Mouse (Mus musculus) retina, adult 2 months (tissue): Measurements from ENCODE around the gene Ddx23.

Source experiments
- DNase-seq: peaks from one replicate; pipeline ENCODE4 v3.0.0-alpha.2; 2012; ENCODE audit warnings: low read depth, low spot score

The Ddx23 gene

DNA sequence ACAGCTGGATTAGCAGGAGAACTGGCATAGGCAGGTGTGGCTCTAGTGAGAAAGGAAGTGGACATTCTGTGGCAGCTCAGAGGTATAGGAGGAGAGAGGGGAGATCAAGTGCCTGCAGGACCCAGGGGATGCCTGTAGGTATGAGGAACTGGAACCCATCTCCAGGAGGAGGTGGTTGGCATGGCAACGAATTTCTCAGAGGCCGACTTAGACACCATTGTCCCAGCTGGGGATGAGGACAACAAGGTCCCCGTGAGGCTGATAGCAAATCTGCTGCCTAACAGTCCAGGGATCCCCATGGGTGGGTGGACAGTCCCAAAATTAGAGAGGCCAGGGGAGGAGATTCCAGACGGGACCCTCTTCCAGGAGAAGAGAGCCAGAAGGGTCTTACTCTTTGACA, 29.8 kb downstream of the Ddx23 start:
- DNase-seq = no peak

DNA sequence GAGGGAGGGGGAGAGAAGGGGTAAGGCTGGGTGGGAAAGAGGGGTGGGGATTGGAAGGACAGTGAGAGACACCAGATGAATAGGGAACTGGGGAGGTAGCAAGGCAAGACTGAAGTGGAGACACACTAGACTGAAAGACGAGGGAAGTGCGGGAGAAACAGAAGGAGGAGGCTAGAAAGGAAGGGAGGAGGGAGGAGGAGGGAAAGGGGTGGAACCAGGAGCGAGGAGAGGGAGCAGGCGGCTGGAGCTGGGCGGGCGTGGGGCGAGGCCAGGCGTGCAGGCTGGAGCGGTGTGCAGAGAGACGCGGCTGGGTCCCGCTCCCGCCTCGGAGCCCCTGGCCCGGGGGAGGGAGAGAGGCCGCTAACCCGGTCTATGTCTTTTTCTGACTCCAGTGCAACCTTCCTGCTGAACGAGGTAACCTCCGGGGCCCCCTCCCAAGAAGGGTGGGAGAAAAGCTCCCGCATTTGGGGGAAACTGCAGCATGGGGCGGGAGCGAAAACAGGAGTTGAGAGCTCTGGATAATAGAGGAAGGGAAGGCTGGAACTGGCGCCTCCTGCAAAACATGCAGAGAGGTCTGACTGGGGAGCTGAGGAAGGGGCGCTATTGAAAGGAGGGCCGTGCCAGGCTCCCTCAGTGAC, 30.5 kb downstream of the Ddx23 start:
- DNase-seq = no peak

DNA sequence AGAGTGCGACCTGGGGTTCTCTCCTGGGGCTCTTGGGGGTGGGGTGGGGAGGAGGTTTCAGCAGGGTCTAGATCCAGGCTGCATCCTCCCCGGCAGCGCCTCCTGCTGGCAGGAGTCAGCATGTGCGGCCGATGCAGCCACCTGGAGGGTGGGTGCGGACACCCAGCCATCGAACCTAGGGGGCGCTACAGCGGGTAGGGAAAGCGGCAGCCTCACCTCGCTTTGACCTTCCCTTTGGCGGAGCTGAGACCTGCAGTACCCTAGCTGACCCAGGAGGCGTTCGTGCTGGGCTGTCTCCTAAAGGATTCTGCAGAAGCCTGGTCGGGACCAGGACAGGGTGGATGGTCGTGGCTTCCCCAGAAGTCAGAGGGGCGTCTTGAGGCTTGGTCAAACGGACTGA, 31.2 kb downstream of the Ddx23 start:
- no peak for DNase-seq

DNA sequence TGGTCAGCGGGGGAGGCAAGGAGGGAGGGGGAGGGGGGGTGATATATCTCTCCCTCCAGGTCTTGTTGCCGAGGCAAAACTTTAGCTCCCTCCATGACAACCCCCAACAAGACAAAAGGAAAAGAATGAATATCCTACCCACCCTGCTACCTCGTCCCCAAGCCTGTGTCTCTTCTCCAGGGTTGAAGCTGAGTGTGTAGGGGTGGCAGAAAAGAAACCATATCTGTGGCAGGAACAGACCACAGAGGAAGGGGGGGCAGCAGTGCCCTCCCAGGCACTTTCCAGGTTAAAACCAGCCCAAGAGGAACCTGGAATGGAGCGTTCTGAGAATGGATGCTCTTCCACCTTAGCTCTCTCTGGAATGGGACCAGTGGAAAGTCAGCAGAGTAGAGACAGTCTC, 32.2 kb downstream of the Ddx23 start, which contains the start of gene Cacnb3:
Cacnb3 (plus strand) TSS at position 301 of the 400 bp plus-strand sequence.
- no peak for DNase-seq

DNA sequence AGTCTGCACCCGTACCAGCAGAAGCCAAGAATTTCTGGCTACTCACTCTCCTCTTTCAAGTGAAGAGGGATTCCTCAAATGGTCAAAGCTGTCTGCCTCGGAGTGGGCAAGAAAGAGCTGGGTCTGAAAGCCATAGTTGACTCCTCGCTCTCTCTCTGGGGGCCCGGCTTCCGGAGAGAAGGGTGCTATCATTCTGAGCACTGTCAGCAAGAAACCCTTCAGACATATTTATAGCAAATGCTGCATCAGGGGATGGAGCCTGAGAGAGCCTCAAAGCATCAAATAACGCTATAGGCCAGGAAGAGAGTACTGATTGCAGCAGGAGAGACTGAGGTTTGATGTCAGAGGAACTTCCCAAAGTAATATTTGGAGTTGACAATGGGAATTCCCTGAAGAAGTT, 33.2 kb downstream of the Ddx23 start:
- no peak for DNase-seq

DNA sequence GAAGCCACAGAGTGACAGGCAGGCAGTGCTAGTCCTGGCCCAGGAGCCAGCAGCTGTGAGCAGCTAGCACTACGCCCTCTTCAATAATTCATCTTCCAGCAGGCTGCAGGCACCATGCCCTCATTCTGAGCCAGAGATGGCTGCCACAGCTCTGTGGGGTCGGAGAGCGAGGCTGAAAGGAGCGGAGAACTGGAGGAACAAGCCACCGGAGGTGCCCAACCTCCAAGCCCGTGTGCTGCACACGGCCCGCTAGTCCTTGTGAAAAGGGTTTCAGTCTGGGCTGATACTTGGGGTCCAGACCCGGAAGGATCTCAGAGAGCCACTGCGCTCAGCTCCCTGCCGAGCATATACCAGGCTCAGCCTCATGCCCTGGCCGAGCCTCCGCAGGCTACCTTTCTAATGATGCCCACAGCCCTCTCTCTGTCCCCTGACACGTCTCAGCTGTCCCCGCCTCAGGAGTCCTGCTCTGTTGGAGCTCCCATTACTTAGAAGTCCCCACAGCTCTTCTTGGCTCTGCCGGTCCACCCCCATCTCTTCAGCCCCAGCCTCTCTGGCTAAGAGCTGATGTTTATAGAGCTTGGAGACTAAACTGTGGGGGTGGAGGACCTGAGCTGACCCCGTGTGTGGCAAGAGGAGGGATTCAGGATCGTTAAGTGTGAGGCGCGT, 34.0 kb downstream of the Ddx23 start:
- DNase-seq = no peak

DNA sequence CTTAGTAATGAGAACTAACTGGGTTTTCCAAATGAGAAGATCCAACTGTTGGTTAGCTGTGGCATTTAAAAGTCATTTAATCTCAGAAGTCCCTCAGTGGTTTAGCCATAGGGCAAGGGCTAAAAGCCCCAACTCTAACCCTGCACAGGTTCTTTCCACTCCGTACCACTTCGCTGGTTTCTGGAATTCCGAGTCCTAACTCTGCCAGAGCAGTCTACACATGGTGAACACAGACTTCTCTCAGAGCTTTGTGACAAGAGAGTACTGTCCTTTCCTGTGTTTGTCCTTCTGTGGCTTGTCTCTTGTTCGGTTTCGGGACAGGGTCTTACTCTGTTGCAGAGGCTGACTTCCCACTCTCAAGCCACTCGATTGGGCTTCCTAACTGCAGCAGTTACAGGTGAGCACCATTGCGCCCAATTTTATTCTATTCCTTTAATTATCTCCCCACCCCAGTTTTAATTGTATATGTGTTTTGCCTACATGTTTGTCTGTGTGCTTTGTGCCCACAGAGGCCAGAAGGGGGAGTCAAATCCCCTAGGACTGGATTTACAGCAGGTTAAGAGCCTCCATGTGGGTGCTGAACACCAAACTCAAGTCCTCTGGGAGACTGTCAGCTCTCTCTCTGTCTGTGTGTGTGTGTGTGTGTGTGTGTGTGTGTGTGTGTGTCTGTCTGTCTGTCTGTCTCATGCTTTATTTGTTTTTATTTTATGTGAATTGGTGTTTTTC, 36.0 kb downstream of the Ddx23 start:
- no peak for DNase-seq

DNA sequence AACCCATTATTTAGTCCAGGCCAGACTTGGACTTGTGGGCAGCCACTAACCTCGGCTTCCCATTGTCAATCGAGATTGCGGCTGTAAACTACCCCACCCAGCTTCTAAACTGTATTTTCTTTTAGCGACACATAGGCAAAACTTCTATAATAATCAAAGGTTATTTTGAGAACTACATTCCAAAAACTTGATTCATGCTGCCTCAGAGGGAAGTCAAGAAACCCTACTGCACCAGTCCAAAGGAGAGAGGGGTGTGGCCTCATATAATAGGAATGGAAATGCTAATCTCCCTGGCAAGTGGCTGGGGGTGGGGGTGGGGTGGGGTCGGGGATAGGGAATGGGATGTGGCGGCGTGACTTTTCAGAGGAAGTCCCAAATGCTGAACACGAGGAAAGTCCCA, 36.6 kb downstream of the Ddx23 start:
- DNase-seq = no peak

DNA sequence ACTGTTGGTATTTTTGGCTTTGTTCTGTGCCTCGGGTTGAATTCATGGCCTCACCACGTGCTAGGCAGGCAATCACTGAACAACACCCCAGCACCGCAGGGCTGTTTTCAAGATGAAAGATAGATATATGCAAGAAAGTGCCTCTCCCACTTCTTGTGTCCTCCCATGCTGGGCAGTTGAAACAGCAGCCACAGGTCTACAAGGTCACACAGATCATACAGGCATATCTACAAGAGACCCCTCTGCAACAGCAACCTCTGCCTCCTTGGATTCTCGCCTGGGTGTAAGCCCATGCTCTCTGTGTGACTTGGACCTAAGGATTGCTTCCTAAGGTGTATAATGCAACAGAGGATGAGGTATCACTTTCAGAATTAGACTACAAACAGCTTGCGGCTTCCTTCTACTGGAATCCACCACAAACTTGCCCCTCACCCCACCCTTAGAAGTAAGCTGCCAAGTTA, 39.3 kb downstream of the Ddx23 start:
- no peak for DNase-seq

DNA sequence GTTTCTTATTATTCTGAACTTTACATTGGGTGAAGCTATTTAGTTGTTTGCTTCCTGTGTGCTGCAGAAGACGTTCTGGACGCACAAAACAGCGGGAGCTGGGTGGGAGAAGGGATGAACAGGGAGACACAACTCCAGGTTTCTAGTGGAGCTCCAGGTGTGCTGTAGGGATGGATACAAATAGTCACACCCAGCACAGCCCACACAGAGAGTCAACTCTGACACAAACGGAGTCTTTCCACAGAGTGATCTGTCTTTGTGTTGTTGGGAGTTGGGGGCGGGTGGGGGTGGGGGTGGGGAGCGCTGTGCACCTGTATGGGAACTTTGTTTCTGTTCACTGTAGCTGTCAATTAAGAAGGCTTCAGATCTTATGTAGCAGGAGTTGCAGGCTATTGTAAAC, 40.0 kb downstream of the Ddx23 start:
- no peak for DNase-seq

DNA sequence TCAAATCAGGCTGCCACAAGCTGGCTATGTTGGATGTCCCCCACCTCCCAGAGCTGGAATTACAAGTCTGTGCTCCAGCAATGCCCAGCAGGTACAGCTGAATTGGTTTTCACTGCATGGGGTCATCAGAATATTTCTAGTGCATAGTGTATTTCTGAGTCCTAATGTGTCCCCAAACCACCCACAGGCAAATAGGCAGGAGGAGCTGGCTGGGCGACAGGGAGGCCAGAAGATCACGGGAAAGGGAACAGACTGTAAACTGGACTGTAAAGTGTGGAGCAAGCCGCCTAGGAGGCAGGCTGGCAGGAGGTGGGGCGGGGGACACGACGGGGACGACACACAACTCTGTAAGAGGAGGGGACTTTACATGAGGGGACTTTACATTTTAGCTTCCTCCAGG, 40.5 kb downstream of the Ddx23 start:
- DNase-seq = no peak

DNA sequence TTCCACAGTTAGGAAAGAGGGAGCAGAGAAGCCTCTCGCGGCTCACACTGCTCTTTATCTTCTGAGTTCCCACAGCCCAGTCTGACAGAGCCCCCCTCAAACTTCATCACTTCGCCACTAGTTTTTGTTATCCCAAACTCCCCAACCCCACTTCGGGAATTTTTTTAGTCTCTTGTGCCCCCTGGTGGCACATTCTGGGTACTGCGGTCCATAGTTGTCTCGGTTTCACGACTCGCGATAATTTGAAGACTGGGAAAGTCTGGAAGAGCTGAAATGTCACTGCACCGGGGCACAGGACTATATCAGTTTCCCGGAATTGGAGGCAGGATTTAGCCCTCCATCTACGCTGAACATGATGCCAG, 45.5 kb downstream of the Ddx23 start:
- DNase-seq = peak; percentile 64

DNA sequence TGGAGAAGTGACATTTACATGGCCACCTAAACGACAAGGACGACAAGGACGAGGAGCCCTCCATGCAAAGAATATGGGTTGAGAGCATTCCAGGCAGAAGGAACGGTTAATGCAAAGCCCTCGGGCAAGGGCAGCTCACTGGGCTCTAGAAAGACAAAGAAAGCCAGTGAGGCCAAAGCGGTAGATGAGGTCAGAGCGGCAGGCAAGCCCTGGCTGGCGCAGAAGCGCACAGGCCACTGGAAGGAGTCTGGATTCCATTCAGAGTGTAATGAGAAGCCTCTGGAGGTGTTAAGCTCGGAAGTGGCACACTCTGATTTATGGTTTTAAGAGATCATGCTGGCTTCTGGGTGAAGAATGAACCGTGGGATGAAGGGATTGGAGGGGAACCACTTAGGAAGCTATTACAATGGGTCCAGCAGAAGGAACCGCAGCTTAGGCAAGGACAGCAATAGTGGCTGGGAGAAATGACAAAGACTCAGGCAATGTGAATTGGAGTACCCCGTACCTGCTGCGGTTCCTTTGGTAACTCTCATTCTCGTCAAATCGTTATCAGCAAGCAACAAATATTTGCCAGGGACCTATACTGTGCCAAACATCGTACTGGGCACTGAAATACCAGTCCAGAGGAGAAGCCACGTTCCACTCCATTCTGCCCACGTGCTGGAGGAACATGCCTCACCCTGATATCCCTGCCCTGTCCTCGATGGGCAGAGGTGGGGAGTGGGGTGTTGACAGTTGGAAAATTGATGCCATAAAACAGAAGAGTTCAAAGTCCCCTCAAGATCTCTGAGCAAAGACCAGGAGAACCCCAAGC, 46.1 kb downstream of the Ddx23 start:
- DNase-seq = no peak

DNA sequence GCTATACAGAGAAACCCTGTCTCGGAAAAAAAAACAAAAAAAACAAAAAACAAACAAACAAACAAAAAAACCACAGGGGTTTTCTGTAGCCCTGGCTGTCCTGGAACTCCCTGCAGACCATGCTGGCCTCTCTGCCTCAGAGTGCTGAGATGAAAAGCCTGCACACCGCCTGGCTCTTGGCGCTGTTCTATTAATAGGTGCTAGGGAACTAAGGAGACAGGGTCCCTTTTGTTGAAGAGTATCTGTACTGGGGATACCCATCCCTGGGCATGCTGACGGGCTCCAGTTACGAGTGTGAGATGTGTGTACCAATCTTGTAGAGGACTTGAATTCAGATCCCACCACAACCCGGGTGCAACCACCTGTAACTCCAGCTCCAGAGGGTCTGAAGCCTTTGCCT, 46.9 kb downstream of the Ddx23 start:
- no peak for DNase-seq

DNA sequence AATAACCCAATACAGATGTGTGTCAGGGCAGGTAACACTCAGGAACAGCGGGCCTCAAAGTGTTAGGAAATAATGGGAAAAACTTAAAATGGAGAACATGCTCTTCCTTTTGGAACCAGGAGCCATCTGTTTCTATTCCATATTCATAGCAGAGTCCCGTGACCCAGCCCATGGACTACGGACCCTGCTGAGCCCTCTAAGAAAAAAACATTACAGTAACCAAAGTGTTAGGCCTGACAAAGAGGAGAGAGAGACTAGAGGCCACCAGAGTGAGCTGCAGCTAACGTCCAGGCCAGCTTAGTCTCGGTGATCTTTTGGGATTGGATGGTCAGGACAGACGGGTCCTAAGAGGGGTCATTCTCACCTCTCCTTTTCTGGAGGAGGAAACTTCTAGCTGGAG, 47.7 kb downstream of the Ddx23 start:
- DNase-seq = no peak

DNA sequence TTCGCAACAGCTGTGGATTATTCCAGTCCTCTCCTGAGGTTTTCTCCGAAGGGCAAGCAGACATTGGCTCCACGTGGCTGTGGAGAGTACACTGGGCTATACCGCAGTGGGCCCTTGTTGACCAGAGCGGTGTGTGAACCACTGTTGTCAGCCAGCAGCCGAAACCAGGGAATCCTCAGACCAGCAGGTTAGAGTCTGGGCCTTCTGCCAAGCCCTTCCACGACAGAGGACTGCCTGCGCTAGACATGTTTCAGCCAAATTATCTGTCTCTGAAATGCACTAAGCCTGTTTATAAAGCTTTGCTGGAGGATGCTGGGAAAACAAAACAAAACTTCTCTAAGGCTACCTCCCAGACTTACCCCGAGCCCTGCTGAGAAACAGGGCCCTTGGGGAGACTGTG, 48.1 kb downstream of the Ddx23 start:
- DNase-seq = no peak

DNA sequence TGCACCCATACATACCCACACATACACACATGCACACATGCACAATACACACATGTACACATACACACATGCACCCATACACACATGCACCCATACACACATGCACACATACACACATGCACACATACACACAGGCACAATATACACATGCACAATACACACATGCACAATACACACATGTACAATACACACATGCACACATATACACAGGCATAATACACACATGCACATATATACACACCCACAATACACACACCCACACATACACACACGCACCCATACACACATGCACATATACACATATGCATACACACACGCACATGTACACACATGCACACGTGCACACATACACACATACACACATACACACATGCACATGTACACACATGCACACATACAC, 50.5 kb downstream of the Ddx23 start:
- DNase-seq = no peak

DNA sequence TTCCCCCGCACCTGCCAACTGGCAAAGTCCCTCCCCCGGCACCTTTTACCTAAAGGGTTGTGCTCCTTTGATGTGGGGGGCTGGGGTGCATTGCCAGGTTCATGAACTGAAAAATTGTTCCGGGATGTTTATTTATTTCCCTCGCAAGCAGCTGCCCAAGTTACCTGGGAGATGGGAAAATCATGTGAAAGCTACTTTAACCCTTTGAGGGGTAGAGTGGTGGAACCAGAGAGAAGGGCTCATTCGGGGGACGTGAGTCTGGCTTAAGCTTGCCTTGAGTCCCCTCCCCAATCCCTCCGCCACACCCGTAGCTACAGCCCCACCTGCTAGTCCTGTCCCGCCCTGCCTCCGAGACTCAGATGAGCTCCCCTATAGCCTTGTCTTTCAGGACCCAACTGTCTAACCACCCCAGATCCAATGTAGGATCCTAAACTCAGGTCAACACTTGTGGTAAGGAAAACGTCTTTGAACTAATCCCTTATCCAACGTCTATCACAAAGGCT, 52.5 kb downstream of the Ddx23 start:
- DNase-seq = no peak

DNA sequence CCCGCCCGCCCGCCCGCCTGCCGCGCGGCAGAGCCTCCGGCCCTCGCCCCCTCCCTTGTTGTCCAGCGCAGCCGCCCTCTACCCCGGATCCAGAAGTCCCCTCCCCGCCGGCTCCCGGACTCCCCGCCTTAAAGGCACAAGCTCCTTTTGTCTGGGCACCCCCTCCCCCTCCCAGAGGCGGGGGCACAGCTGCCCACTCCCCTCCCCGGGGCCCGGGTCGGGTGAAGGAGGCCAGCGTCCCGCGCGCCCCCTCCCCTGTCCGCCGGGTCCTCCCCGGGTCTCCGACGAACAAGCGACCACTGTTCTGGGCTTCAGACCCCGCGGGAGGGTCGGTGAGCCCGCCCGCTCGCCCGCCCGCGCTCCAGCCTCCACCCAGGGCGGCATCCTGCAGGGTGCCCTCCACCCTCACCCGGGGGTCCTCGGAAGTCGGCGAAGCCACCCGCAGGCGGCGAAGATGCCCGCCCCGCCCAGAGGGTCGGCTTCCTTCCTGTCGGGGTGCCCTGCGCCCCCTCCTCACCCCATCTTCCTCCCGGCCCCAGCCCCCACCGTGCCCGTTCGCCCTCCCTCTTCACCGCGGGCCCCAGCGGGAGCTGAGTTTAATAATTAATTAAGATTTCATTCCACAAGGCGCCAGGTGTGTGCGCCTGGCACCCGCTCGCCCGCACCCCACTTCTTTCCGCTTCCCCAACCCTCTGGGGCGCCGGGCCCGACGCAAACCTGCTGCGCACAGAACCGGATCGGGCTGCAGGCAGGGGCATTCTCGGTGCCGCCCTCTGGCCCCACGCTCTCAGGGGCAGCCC, 53.2 kb downstream of the Ddx23 start, which contains the start of gene Adcy6:
Adcy6 (minus strand) TSS at position 746 of the 800 bp plus-strand sequence.
- peak; percentile 59 for DNase-seq

DNA sequence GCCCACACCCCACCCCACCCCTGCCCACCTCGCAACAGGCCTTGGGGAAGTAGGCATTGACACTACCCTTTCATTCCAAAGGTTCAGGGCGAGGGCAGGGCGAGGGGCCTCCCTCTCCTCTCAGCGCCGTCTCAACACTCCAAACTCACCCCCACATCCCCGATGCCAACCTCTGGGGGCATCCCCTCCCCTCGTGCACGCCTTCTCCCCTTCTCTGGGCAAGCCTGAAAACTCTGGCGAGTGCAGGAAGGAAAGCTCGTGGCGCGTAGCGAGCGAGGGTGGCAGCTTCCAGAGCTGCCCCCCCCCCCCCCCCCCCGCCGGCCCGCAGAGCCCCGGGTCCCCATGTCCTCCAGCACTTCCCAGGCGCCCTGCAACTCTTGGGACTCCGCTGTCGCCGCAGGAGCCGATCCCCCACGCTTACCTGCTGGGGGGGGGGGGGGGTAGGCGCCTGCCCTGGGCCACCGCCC, 53.9 kb downstream of the Ddx23 start:
- no peak for DNase-seq
